Mouse (Mus musculus): Measurements from ENCODE around the gene B230219D22Rik. TPM values are rescaled to one million over a fixed set of nuclear protein-coding genes. Genes with fewer than 3 reads are reported as not detected.
"Not testable (repeated sequence)": the region's sequence is repeated elsewhere in the genome, so short reads cannot be mapped to it uniquely, and the experiment has no call there.

The B230219D22Rik gene
- polyA plus RNA-seq, 1 experiment: 50.4 TPM

DNA sequence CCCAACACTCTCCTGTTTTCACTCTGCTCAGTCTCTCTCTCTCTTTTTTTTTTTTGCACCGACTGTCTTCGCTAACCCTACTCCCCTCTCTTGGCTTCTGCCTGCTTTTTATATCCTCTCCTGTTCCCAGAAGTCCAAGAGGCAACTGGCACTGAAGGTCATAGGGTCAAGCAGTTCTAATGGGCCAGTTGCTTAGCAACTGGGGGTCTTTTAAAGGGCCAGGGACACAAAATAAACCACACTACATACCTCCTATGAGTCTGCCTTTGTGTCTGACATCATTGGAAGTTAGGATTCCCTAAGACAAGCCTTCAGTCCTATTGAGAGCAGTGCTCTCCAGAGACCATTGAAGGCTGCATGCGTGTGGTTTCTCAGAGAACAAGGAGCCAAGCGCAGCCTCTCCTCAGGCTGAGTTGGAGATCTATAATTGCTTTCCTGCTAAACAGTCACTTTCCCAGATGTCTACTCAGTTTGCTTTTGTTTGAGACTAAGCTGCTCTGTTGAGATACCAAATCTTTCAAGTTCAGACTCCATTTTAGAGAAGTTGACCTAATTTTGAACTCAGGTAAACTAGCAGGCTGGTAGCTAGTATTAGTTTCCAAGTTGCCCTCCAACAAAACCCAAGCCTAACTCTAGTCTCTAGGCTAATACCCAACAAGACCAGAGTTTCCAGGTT lies 4.9 kb upstream of the B230219D22Rik start:
- Histone ChIP-seq H3K4me3 (ENCODE audit: insufficient read depth, low read length) (no peak overlapping the region), H3K27ac (ENCODE audit: insufficient read depth, low read depth, low read length) (no peak overlapping the region), H3K4me1 (ENCODE audit: control insufficient read depth, insufficient read depth, low read length) (no peaks in the 10 kb centered on the region)
- TF ChIP-seq POLR2A (IDR thresholded peaks at IDR 0.05; ENCODE audit: borderline replicate concordance, low read depth, low read length) (no peak), CTCF (IDR thresholded peaks at IDR 0.05; ENCODE audit: low read depth, low read length) (no peak)

DNA sequence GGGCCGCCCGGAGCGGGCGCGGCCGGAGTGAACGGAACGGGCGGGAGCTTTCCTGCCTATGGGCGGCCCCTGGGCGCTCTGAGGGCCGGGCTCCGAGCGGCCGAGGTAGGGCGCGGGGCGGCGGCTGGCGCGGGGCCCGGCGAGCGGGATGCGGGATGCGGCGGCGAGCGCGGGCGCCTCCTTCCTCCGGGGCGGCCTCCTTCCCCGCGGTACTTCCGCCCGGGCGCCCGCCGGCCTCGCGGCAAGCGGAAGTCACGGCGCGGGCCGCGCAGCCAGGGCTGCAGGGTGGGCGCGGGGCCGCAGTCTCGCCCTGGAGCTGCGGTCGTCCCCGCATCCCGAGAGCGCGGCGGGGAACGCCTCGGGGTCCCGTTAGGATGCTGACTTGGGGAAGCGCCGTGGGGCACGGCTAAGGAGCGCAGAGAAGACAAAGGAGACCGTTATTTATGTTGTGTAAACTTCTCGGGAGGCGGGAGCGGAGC lies 358 bp downstream of the B230219D22Rik start:
- TF ChIP-seq POLR2A (IDR thresholded peaks at IDR 0.05; ENCODE audit: borderline replicate concordance, low read depth, low read length) (no peak), CTCF (IDR thresholded peaks at IDR 0.05; ENCODE audit: low read depth, low read length) (no peak)
- peaks cover 13% of the 10 kb centered on the region for H3K4me1 ChIP-seq (ENCODE audit: control insufficient read depth, insufficient read depth, low read length)
- H3K4me3 ChIP-seq (ENCODE audit: insufficient read depth, low read length): peak overlapping the region; percentile 100

GRCm38 (mm10) chr13:55694110-55694509 lies 1.2 kb downstream of the B230219D22Rik start:
- peak overlapping the region; percentile 100 for H3K4me3 ChIP-seq (ENCODE audit: insufficient read depth, low read length)
- H3K4me1 ChIP-seq (ENCODE audit: control insufficient read depth, insufficient read depth, low read length): peaks cover 13% of the 10 kb centered on the region
- no peak overlapping the region for H3K27ac ChIP-seq (ENCODE audit: insufficient read depth, low read depth, low read length)
- TF ChIP-seq CTCF (IDR thresholded peaks at IDR 0.05; ENCODE audit: low read depth, low read length): no peak
- TF ChIP-seq POLR2A (IDR thresholded peaks at IDR 0.05; ENCODE audit: borderline replicate concordance, low read depth, low read length): no peak

More for the DNA sequence above, 358 bp downstream of the B230219D22Rik start:
- H3K27ac ChIP-seq (ENCODE audit: insufficient read depth, low read depth, low read length): peak overlapping the region; percentile 87

DNA sequence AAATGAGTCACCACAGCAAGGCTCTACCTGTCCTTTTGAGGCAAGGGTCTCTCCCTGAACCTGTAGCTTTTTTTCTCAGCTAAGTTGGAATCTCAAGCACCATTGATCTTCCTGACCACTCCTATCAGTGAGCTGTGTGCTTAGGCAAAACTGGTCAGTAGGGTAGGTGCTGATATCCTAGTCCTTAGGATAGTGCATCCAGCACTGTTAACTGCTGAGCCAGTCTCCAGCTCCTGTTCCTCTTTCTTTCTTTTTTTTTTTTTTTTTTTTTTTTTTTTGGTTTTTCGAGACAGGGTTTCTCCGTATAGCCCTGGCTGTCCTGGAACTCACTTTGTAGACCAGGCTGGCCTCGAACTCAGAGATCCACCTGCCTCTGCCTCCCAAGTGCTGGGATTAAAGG lies 3.1 kb downstream of the B230219D22Rik start:
- peaks cover 13% of the 10 kb centered on the region for H3K4me1 ChIP-seq (ENCODE audit: control insufficient read depth, insufficient read depth, low read length)
- not testable (repeated sequence) for H3K4me3 ChIP-seq (ENCODE audit: insufficient read depth, low read length)
- H3K27ac ChIP-seq (ENCODE audit: insufficient read depth, low read depth, low read length): peak overlapping the region; percentile 12; the same call in 1 of the 2 replicates

DNA sequence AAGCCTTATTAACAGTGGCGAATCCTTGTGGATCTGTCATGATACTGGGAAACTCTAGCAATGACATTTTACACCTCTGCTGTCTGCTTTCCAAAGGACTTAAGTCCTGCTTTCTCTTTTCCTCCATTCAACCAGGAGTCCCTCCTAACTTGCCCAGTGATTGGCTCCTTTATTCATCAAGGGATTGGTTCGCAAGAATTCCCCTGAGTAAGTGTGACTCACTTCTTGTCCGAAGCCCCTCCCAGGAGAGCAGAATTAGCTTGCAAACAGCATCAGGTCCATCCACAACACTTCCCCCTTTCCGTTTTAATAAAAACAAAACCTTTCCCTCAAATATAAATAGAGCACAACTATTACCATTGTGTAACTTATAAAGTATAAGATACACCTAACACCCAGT lies 11.4 kb downstream of the B230219D22Rik start:
- Histone ChIP-seq H3K4me3 (ENCODE audit: insufficient read depth, low read length) (no peak overlapping the region), H3K4me1 (ENCODE audit: control insufficient read depth, insufficient read depth, low read length) (peaks cover 16% of the 10 kb centered on the region), H3K27ac (ENCODE audit: insufficient read depth, low read depth, low read length) (0 out of 2 replicates have a peak overlapping the region, but pooled peaks have one; percentile 13)
- TF ChIP-seq POLR2A (IDR thresholded peaks at IDR 0.05; ENCODE audit: borderline replicate concordance, low read depth, low read length) (no peak), CTCF (IDR thresholded peaks at IDR 0.05; ENCODE audit: low read depth, low read length) (no peak)

DNA sequence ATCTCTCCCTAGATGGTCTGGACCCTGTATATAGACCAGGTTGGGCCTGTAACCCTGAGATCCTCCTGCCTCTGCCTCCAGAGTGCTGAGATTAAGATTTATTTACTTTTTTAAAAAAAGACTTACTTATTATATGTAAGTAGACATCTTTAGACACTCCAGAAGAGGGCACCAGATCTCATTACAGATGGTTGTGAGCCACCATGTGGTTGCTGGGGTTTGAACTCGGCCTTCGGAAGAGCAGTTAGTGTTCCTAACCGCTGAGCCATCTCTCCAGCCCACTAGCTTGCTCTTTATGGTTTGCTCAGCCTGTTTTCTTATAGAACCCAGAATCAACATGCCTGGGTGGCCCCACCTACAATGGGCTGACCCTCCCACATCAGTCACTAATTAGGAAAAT lies 19.9 kb downstream of the B230219D22Rik start:
- TF ChIP-seq CTCF (IDR thresholded peaks at IDR 0.05; ENCODE audit: low read depth, low read length) (no peak), POLR2A (IDR thresholded peaks at IDR 0.05; ENCODE audit: borderline replicate concordance, low read depth, low read length) (no peak)
- H3K4me3 ChIP-seq (ENCODE audit: insufficient read depth, low read length): no peak overlapping the region
- H3K4me1 ChIP-seq (ENCODE audit: control insufficient read depth, insufficient read depth, low read length): peaks cover 16% of the 10 kb centered on the region
- no peak overlapping the region for H3K27ac ChIP-seq (ENCODE audit: insufficient read depth, low read depth, low read length)

- H3K4me1 ChIP-seq (ENCODE audit: control insufficient read depth, insufficient read depth, low read length): peaks cover 16% of the 10 kb centered on the region
- peak within 1 kb of the TSS; percentile 89 for H3K4me3 ChIP-seq (ENCODE audit: insufficient read depth, low read length)
- peak within 1 kb of the TSS; percentile 18 for H3K27ac ChIP-seq (ENCODE audit: insufficient read depth, low read depth, low read length)
- TF ChIP-seq CTCF (IDR thresholded peaks at IDR 0.05; ENCODE audit: low read depth, low read length): no peak
- peak; percentile 59; the same call in 1 of the 2 replicates for TF ChIP-seq POLR2A (IDR thresholded peaks at IDR 0.05; ENCODE audit: borderline replicate concordance, low read depth, low read length)
Measured at GRCm38 (mm10) chr13:55714501-55715166, 21.7 kb downstream of the B230219D22Rik start, which contains the start of gene Txndc15. Gene Txndc15, plus strand, starts transcription at chr13:55714650.

GRCm38 (mm10) chr13:55715167-55715512 lies 22.2 kb downstream of the B230219D22Rik start:
- H3K4me3 ChIP-seq (ENCODE audit: insufficient read depth, low read length): peak overlapping the region; percentile 89
- TF ChIP-seq CTCF (IDR thresholded peaks at IDR 0.05; ENCODE audit: low read depth, low read length) (no peak), POLR2A (IDR thresholded peaks at IDR 0.05; ENCODE audit: borderline replicate concordance, low read depth, low read length) (no peak)
- H3K4me1 ChIP-seq (ENCODE audit: control insufficient read depth, insufficient read depth, low read length): peaks cover 16% of the 10 kb centered on the region
- peak overlapping the region; percentile 18 for H3K27ac ChIP-seq (ENCODE audit: insufficient read depth, low read depth, low read length)

GRCm38 (mm10) chr13:55715908-55716510 lies 23.1 kb downstream of the B230219D22Rik start:
- TF ChIP-seq CTCF (IDR thresholded peaks at IDR 0.05; ENCODE audit: low read depth, low read length): no peak
- TF ChIP-seq POLR2A (IDR thresholded peaks at IDR 0.05; ENCODE audit: borderline replicate concordance, low read depth, low read length): no peak
- no peak overlapping the region for H3K4me3 ChIP-seq (ENCODE audit: insufficient read depth, low read length)
- H3K4me1 ChIP-seq (ENCODE audit: control insufficient read depth, insufficient read depth, low read length): peaks cover 16% of the 10 kb centered on the region
- no peak overlapping the region for H3K27ac ChIP-seq (ENCODE audit: insufficient read depth, low read depth, low read length)

GRCm38 (mm10) chr13:55721516-55721915 lies 28.6 kb downstream of the B230219D22Rik start:
- Histone ChIP-seq H3K4me3 (ENCODE audit: insufficient read depth, low read length) (no peak overlapping the region), H3K27ac (ENCODE audit: insufficient read depth, low read depth, low read length) (no peak overlapping the region), H3K4me1 (ENCODE audit: control insufficient read depth, insufficient read depth, low read length) (peaks cover 4% of the 10 kb centered on the region)
- TF ChIP-seq CTCF (IDR thresholded peaks at IDR 0.05; ENCODE audit: low read depth, low read length) (no peak), POLR2A (IDR thresholded peaks at IDR 0.05; ENCODE audit: borderline replicate concordance, low read depth, low read length) (no peak)

Measured in bone marrow macrophage, adult 2 months (primary cell).